Mouse (Mus musculus) small intestine, adult 2 months (tissue): ENCODE data around the gene Zmym6.

Experiments used
- CTCF ChIP-seq: fragments of 200-500 bp; IDR thresholded peaks from 2 replicates; pipeline ENCODE4 v1.5.1; 2012; ENCODE audit warnings: low read depth, mild to moderate bottlenecking, control low read depth, inconsistent platforms, low read length, moderate library complexity, mixed read lengths; ENCODE audit not compliant: insufficient replicate concordance, insufficient read length; ENCODE audit errors: extremely low read depth
- POLR2A ChIP-seq: fragments of 200-500 bp; IDR thresholded peaks from 2 replicates; pipeline ENCODE4 v1.6.1; 2012; ENCODE audit warnings: low read depth, mild to moderate bottlenecking, control low read depth, inconsistent platforms, low read length, moderate library complexity

GRCm38 (mm10) chr4:127110570-127110969 is 33.4 kb downstream of the Zmym6 start:
- TF ChIP-seq CTCF (no peak), POLR2A (no peak)
